Mouse (Mus musculus) WW6 (cell line): Measurements from ENCODE around the gene Lce3b.

ENCODE experiments used
- DNase-seq: peaks from one replicate; pipeline ENCODE4 v3.0.0-alpha.2; 2013; ENCODE audit warnings: low read depth, low spot score

Gene Lce3b

GRCm38 (mm10) chr3:92932679-92933078, at the start of gene Lce3b:
Lce3b (plus strand) TSS chr3:92932979.
- DNase-seq = no peak

- no peak for DNase-seq
Observed at GRCm38 (mm10) chr3:92894063-92894462, 38.7 kb upstream of the Lce3b start.

GRCm38 (mm10) chr3:92894489-92894888, 38.3 kb upstream of the Lce3b start:
- DNase-seq = no peak

GRCm38 (mm10) chr3:92902992-92903391, 29.8 kb upstream of the Lce3b start:
- no peak for DNase-seq

- no peak for DNase-seq
Observed at GRCm38 (mm10) chr3:92903640-92904039, 29.1 kb upstream of the Lce3b start.

- DNase-seq = no peak
Observed at GRCm38 (mm10) chr3:92905182-92905581, 27.6 kb upstream of the Lce3b start.

GRCm38 (mm10) chr3:92907571-92907970, 25.2 kb upstream of the Lce3b start:
- no peak for DNase-seq

- DNase-seq = no peak
Observed at GRCm38 (mm10) chr3:92920364-92920763, 12.4 kb upstream of the Lce3b start.

- DNase-seq = no peak
Observed at GRCm38 (mm10) chr3:92926130-92926529, 6.6 kb upstream of the Lce3b start, which contains the start of gene Lce3a. Lce3a (minus strand) TSS chr3:92926230.

GRCm38 (mm10) chr3:92944186-92944585, 11.4 kb downstream of the Lce3b start, which contains the start of gene Lce3c:
Lce3c (plus strand) TSS chr3:92944486.
- DNase-seq = no peak

- no peak for DNase-seq
Observed at GRCm38 (mm10) chr3:92957090-92957489, 24.3 kb downstream of the Lce3b start, which contains the start of gene Lce3d. Lce3d (plus strand) TSS chr3:92957390.

- no peak for DNase-seq
Observed at GRCm38 (mm10) chr3:92966761-92967160, 34.0 kb downstream of the Lce3b start, which contains the start of gene Lce3e. Lce3e (plus strand) TSS chr3:92967061.

- no peak for DNase-seq
Observed at GRCm38 (mm10) chr3:92978484-92978883, 45.7 kb downstream of the Lce3b start.
